Mouse (Mus musculus) limb, embryonic 11.5 days (tissue): ENCODE measurements around the gene Dnajc6. TPM values are rescaled to one million over a fixed set of nuclear protein-coding genes. Genes with fewer than 3 reads are reported as not detected.

Experiments used
- ATAC-seq: fragments of 200-750 bp; cut with Nextera tagmentation; 2 replicates; pipeline ENCODE4 v1.8.0; 2017; ENCODE audit warnings: low read depth; ENCODE audit not compliant: insufficient number of reproducible peaks, low FRiP score, low TSS enrichment
- DNase-seq: peaks from one replicate; pipeline ENCODE4 v3.0.0-alpha.2; 2015; ENCODE audit warnings: low spot score
- H3K27ac ChIP-seq: fragments of 300-500 bp; sonication (generic); replicated peaks from 2 replicates; pipeline ENCODE4 v1.5.1; 2014; ENCODE audit warnings: low read depth, mild to moderate bottlenecking, low read length
- H3K27me3 ChIP-seq: fragments of 300-500 bp; sonication (generic); 2 replicates; pipeline ENCODE4 v1.6.1; 2014; ENCODE audit warnings: mild to moderate bottlenecking, low read length, mixed read lengths; ENCODE audit not compliant: control insufficient read depth, insufficient read depth
- H3K36me3 ChIP-seq: fragments of 300-500 bp; sonication (generic); 2 replicates; pipeline ENCODE4 v1.6.1; 2014; ENCODE audit warnings: mild to moderate bottlenecking, low read length, moderate library complexity, mixed read lengths; ENCODE audit not compliant: control insufficient read depth, insufficient read depth
- H3K4me1 ChIP-seq: fragments of 300-500 bp; sonication (generic); 2 replicates; pipeline ENCODE4 v1.6.1; 2014; ENCODE audit warnings: low read length, mixed read lengths; ENCODE audit not compliant: control insufficient read depth, insufficient read depth
- H3K4me2 ChIP-seq: fragments of 300-500 bp; sonication (generic); 2 replicates; pipeline ENCODE4 v1.6.1; 2014; ENCODE audit warnings: low read depth, mild to moderate bottlenecking, moderate library complexity; ENCODE audit not compliant: severe bottlenecking
- H3K4me3 ChIP-seq: fragments of 300-500 bp; sonication (generic); 2 replicates; pipeline ENCODE4 v1.5.1; 2014; ENCODE audit warnings: low read depth, low read length
- H3K9ac ChIP-seq: fragments of 300-500 bp; sonication (generic); 2 replicates; pipeline ENCODE4 v1.6.1; 2014; ENCODE audit warnings: mild to moderate bottlenecking, low read length
- H3K9me3 ChIP-seq: fragments of 300-500 bp; sonication (generic); 2 replicates; pipeline ENCODE4 v1.6.1; 2016; ENCODE audit warnings: low read length; ENCODE audit not compliant: control insufficient read depth
- WGBS: fragments of 180-500 bp; shearing (Covaris S2); extraction: QIAGEN DNeasy Blood & Tissue Kit; methylation state at CpG from one replicate; pipeline ENCODE4 v1.1.7; 2014; 5-methylcytosine and 5-hydroxymethylcytosine counted together
- polyA plus RNA-seq: library from polyadenylated mRNA; unstranded; fragments of >200 nt; fragmentation: Nextera tagmentation; extraction: Ambion mirVana; gene quantifications from 2 replicates; pipeline ENCODE4 v1.2.1, GENCODE M21; 2014

Gene Dnajc6
- polyA plus RNA-seq, 1 experiment from 2014 or later: 0.89 TPM

DNA sequence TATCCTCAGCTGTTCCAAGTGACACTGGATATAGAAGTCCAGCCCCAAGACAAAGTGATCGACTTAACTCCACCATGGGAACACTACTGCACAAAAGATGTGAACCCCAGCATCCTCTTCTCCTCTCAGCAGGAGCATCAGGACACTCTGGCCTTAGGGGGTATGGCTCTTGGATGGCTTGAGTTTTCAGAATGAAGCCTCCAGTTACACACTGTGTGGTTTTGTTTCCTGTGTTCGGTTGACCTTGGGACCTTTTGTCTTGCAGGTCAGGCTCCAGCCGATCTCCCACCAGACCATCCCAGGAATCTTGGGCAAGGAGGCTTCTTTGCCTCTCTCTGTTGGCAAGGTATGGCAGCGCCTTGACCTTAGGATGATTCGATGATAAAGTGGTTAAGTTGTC is 120.1 kb downstream of the Dnajc6 start:
- 89% methylated on average over 5 of the region's 5 CpGs for WGBS
- no peak overlapping the region for H3K27ac ChIP-seq
- no peaks in the 10 kb centered on the region for H3K27me3 ChIP-seq
- H3K9ac ChIP-seq: no peak overlapping the region
- ATAC-seq (no peak), DNase-seq (no peak)
- H3K4me1 ChIP-seq: no peaks in the 10 kb centered on the region
- no peaks in the 10 kb centered on the region for H3K9me3 ChIP-seq
- H3K4me2 ChIP-seq: no peak overlapping the region
- H3K36me3 ChIP-seq: no peaks in the 10 kb centered on the region
- H3K4me3 ChIP-seq: no peak overlapping the region

DNA sequence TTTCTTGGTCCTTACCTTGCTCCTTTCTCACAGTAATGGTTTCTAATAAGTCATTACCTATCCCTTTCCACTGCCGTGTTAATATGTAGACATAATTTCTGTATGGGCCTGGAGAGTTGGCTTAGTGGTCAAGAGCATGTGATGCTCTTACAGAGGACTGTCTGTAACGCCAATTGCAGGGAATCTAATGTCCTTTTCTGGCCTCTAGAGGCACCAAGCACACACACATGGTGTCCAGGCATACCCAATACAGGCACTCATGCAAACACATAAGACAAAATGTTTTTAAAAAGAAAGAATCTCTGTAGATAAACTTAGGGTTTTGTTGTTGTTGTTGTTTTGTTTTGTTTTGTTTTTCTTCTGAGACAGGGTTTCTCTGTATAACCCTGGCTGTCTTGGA is 121.3 kb downstream of the Dnajc6 start:
- no peak overlapping the region for H3K4me2 ChIP-seq
- DNase-seq (no peak), ATAC-seq (no peak)
- no peak overlapping the region for H3K27ac ChIP-seq
- no peak overlapping the region for H3K9ac ChIP-seq
- H3K9me3 ChIP-seq: no peaks in the 10 kb centered on the region
- no peaks in the 10 kb centered on the region for H3K4me1 ChIP-seq
- no peaks in the 10 kb centered on the region for H3K36me3 ChIP-seq
- H3K27me3 ChIP-seq: no peaks in the 10 kb centered on the region
- no peak overlapping the region for H3K4me3 ChIP-seq
- WGBS: 74% methylated on average over 2 of the region's 2 CpGs

DNA sequence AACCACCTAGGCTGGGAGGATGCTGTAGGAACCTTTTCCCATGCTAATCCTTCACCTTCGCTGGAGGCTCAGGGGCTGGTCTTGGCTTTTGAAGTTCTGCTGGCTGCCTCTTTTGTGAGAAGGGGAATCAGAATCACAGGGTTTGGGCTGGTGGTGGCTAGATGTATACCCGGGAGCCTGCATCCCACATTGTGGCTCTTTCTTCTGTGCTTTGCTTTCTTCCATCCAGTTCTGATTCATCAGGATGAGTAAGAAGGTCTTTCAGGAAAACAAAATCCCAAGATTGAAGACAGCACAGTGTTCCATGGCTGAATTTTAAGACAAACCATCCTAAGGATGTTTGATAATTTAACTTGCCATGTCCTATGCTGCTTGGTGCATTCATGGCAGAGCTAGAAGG is 123.8 kb downstream of the Dnajc6 start:
- WGBS: 60% methylated on average over 2 of the region's 2 CpGs
- no peak overlapping the region for H3K4me2 ChIP-seq

DNA sequence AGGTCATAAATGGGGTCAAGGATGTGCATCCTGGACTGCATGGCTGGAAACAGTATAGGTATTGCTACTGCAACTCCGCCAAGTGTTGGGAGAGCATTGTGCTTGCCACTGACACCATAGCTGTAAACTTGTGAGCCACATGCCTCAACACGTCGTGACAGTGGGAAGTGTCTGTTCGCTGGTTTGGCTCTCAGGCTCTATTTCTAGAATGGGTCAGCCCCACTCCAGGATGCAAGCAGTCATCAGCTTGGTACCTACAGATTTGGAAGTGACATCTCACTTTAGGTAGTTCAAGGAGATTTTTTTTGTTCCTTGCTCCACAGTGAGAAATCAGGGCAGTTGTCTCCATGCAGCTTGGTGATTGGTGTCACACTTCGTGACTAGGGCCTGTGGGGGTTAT is 124.8 kb downstream of the Dnajc6 start:
- no peak for ATAC-seq
- H3K36me3 ChIP-seq: no peaks in the 10 kb centered on the region

More for the DNA sequence above, 123.8 kb downstream of the Dnajc6 start:
- DNase-seq (no peak), ATAC-seq (no peak)
- no peaks in the 10 kb centered on the region for H3K27me3 ChIP-seq
- no peak overlapping the region for H3K9ac ChIP-seq
- no peaks in the 10 kb centered on the region for H3K4me1 ChIP-seq
- no peak overlapping the region for H3K27ac ChIP-seq
- no peaks in the 10 kb centered on the region for H3K36me3 ChIP-seq
- H3K9me3 ChIP-seq: no peaks in the 10 kb centered on the region
- H3K4me3 ChIP-seq: no peak overlapping the region

DNA sequence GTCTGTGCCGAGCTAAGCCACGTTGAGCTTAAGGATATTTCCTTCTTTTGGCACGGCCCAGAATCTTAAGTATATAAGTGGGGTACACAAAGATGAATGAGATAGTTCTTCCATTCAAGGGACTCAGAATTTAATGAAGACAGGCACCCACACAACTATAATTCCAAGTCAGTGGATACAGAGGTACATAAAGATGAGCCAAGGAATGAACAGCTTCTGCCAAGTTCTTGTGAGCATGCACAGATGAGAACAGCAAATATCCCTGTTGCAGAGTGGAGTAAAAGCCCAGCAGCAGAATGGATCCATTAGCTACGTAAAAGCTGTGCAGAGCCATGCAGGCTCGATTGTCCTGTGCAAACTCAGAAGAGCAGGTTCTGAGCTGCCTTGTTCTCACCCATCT is 128.8 kb downstream of the Dnajc6 start:
- Histone ChIP-seq H3K4me3 (no peak overlapping the region), H3K27ac (no peak overlapping the region), H3K4me2 (no peak overlapping the region), H3K9me3 (no peaks in the 10 kb centered on the region), H3K36me3 (no peaks in the 10 kb centered on the region), H3K27me3 (no peaks in the 10 kb centered on the region), H3K9ac (no peak overlapping the region), H3K4me1 (no peaks in the 10 kb centered on the region)
- no peak for DNase-seq
- ATAC-seq: no peak
- WGBS: 91% methylated on average over 5 of the region's 5 CpGs

More for the DNA sequence above, 124.8 kb downstream of the Dnajc6 start:
- Histone ChIP-seq H3K4me1 (no peaks in the 10 kb centered on the region), H3K27me3 (no peaks in the 10 kb centered on the region), H3K9ac (no peak overlapping the region), H3K4me3 (no peak overlapping the region), H3K9me3 (no peaks in the 10 kb centered on the region), H3K27ac (no peak overlapping the region), H3K4me2 (no peak overlapping the region)
- 87% methylated on average over 5 of the region's 5 CpGs for WGBS
- no peak for DNase-seq

DNA sequence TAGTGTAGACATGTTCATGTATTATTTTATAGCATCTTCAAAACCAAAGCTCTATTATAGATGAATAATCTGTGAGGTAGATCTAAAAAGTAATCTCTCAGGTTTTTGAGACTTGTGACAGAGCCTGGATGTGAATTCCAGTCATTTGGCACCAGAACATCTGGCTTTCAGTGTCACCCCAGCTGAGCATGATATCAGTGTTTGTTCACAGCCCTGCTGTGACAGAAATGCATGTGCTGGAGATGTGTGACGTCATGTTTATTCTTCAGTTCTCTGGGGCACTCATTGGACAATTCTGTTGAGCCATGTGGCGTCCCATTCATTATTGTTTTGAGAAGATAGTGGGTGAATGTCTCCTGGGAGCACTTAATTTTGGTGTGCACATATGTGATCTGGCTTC is 139.1 kb downstream of the Dnajc6 start:
- H3K4me2 ChIP-seq: no peak overlapping the region
- no peak for DNase-seq
- WGBS: 86% methylated on average over 2 of the region's 2 CpGs
- no peaks in the 10 kb centered on the region for H3K4me1 ChIP-seq
- no peaks in the 10 kb centered on the region for H3K9me3 ChIP-seq
- H3K36me3 ChIP-seq: no peaks in the 10 kb centered on the region
- no peak overlapping the region for H3K4me3 ChIP-seq
- H3K27me3 ChIP-seq: no peaks in the 10 kb centered on the region
- H3K27ac ChIP-seq: no peak overlapping the region
- no peak overlapping the region for H3K9ac ChIP-seq
- no peak for ATAC-seq

DNA sequence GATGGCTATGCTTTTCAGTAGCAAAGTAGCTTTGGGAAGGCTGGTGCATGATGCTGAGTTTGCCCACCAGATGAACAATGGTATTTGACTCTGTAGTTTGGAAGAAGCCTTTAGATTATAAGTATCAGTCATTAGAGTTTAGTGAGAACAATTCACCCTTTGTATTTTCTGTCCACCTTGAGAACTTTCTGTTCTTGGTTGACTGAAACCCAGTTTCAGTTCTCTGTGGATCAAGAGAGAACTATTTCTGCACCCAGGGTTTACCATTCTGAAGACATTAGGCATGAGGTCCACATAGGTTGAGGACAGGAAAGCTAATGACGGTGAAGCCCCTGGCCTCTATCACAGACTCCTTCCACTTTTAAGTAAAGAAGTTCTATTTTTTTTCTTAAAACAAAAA is 141.0 kb downstream of the Dnajc6 start:
- Histone ChIP-seq H3K36me3 (no peaks in the 10 kb centered on the region), H3K27me3 (no peaks in the 10 kb centered on the region), H3K4me3 (no peak overlapping the region), H3K9me3 (no peaks in the 10 kb centered on the region), H3K9ac (no peak overlapping the region), H3K4me2 (no peak overlapping the region), H3K27ac (no peak overlapping the region), H3K4me1 (no peaks in the 10 kb centered on the region)
- WGBS: 93% methylated on average over 1 of the region's 1 CpGs
- no peak for ATAC-seq
- DNase-seq: no peak

DNA sequence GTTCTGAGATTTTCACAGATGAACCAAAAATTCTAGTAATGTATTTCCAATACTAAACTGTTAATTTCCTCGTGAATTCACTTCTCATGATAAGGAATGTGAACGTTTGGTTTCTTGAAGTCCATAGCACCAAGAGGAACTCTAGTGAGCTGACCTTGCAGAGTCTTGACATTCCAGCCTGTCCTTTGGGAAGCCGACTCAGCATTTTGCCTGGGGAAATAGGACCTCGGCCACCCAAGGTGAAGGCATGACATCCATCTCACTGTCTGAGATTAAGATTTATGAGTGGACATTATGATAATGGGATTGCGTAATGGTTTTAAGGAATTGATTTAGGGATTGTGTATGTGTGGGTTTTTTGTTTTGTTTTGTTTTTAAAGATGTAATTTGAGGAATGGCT is 144.2 kb downstream of the Dnajc6 start:
- no peak for ATAC-seq
- no peak overlapping the region for H3K4me3 ChIP-seq

DNA sequence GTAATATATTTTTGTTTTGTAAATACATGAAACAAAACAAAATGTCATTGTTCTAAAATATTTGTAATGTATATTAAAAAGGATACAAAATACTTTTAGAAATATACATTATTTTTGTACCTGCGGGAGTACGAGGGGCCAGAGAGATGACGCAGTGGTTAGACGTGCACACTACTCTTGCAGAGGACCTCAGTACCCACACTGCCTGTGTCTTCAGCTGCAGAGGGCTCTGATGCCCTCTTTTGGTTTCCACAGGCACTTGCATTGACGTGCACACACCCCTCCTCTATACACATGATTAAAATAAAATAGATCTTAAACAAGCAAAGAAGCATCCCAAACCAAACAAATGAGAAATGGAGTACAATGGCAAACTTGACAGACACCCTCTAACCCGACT is 146.3 kb downstream of the Dnajc6 start:
- no peak for ATAC-seq
- WGBS: 80% methylated on average over 6 of the region's 6 CpGs
- Histone ChIP-seq H3K9me3 (no peaks in the 10 kb centered on the region), H3K9ac (no peak overlapping the region), H3K36me3 (no peaks in the 10 kb centered on the region), H3K4me1 (no peaks in the 10 kb centered on the region), H3K4me2 (no peak overlapping the region), H3K27ac (no peak overlapping the region), H3K4me3 (no peak overlapping the region), H3K27me3 (no peaks in the 10 kb centered on the region)
- no peak for DNase-seq

More for the DNA sequence above, 144.2 kb downstream of the Dnajc6 start:
- H3K4me2 ChIP-seq: no peak overlapping the region
- H3K36me3 ChIP-seq: no peaks in the 10 kb centered on the region
- no peaks in the 10 kb centered on the region for H3K9me3 ChIP-seq
- H3K4me1 ChIP-seq: no peaks in the 10 kb centered on the region
- H3K27me3 ChIP-seq: no peaks in the 10 kb centered on the region
- H3K27ac ChIP-seq: no peak overlapping the region
- no peak overlapping the region for H3K9ac ChIP-seq
- no peak for DNase-seq
- WGBS: 85% methylated on average over 5 of the region's 5 CpGs
